Mouse (Mus musculus) cortical plate, adult 2 months (tissue): ENCODE measurements around the gene Col1a1. TPM values are rescaled to one million over a fixed set of nuclear protein-coding genes. Genes with fewer than 3 reads are reported as not detected.
A peak's percentile ranks its signal among the peaks of the same experiment; 100 is the strongest.

Experiments
- H3K27ac ChIP-seq: fragments of 200-500 bp; 2 replicates; pipeline ENCODE4 v1.5.1; 2012; ENCODE audit warnings: low read length, control low read depth, inconsistent platforms; ENCODE audit not compliant: insufficient read depth
- H3K4me1 ChIP-seq: fragments of 200-500 bp; 2 replicates; pipeline ENCODE4 v1.6.1; 2011; ENCODE audit warnings: low read length; ENCODE audit not compliant: control insufficient read depth, insufficient read depth
- H3K4me3 ChIP-seq: fragments of 200-500 bp; 2 replicates; pipeline ENCODE4 v1.5.1; 2011; ENCODE audit warnings: mild to moderate bottlenecking, low read length, control low read depth; ENCODE audit not compliant: insufficient read depth
- CTCF ChIP-seq: fragments of 200-500 bp; IDR thresholded peaks from 2 replicates; pipeline ENCODE4 v1.5.1; 2011; ENCODE audit warnings: mild to moderate bottlenecking, control low read depth, low read length; ENCODE audit not compliant: insufficient read depth; ENCODE audit errors: extremely low read depth
- POLR2A ChIP-seq: fragments of 200-500 bp; IDR thresholded peaks from 2 replicates; pipeline ENCODE4 v1.6.1; 2011; ENCODE audit warnings: mild to moderate bottlenecking, low read length, control low read depth; ENCODE audit not compliant: insufficient read depth; ENCODE audit errors: extremely low read depth
- polyA plus RNA-seq: library from polyadenylated mRNA; depleted of rRNA; stranded (reverse); fragments of >200 nt; gene quantifications from 2 replicates; pipeline ENCODE4 v1.2.3, GENCODE M21; 2012

The Col1a1 gene
- polyA plus RNA-seq, 1 experiment, result 4.9 TPM

GRCm38 (mm10) chr11:94936851-94937295 lies 849 bp downstream of the Col1a1 start:
- TF ChIP-seq CTCF (peak; percentile 78), POLR2A (no peak)
- Histone ChIP-seq H3K27ac (no peak overlapping the region), H3K4me1 (peaks cover 3% of the 10 kb centered on the region; the same call in 1 of the 2 replicates), H3K4me3 (no peak overlapping the region)

- TF ChIP-seq CTCF (no peak), POLR2A (no peak)
- Histone ChIP-seq H3K27ac (no peak overlapping the region), H3K4me1 (peaks cover 3% of the 10 kb centered on the region; the same call in 1 of the 2 replicates), H3K4me3 (no peak overlapping the region)
These were observed 1.3 kb downstream of the Col1a1 start for GRCm38 (mm10) chr11:94937335-94937781.

- H3K4me3 ChIP-seq, result no peak overlapping the region
- H3K4me1 ChIP-seq, result peaks cover 3% of the 10 kb centered on the region; the same call in 1 of the 2 replicates
- TF ChIP-seq POLR2A, result no peak
- TF ChIP-seq CTCF, result no peak
- H3K27ac ChIP-seq, result no peak overlapping the region
These were observed 1.8 kb downstream of the Col1a1 start for GRCm38 (mm10) chr11:94937787-94938186.

DNA sequence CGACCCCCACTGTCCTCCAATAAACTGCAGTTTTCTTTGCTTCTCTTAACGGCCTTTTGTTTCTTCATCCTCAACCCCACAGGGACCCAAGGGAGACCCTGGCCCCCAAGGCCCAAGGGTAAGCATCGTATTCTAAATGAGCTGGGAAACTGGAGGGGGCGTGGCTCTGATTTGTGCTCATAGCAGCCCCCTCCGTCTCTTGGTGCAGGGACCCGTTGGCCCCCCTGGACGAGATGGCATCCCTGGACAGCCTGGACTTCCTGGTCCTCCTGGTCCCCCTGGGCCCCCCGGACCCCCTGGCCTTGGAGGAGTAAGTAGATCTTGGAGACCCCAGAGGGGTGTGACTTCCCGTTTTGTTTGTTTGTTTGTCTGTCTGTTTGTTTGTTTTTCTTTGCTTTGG lies 2.3 kb downstream of the Col1a1 start:
- H3K27ac ChIP-seq, result no peak overlapping the region
- TF ChIP-seq POLR2A (no peak), CTCF (no peak)
- peaks cover 3% of the 10 kb centered on the region; the same call in 1 of the 2 replicates for H3K4me1 ChIP-seq
- no peak overlapping the region for H3K4me3 ChIP-seq

- Histone ChIP-seq H3K4me1 (peaks cover 3% of the 10 kb centered on the region; the same call in 1 of the 2 replicates), H3K27ac (no peak overlapping the region), H3K4me3 (no peak overlapping the region)
- TF ChIP-seq POLR2A (no peak), CTCF (peak; percentile 79)
These were observed 3.3 kb downstream of the Col1a1 start for GRCm38 (mm10) chr11:94939280-94939679.

DNA sequence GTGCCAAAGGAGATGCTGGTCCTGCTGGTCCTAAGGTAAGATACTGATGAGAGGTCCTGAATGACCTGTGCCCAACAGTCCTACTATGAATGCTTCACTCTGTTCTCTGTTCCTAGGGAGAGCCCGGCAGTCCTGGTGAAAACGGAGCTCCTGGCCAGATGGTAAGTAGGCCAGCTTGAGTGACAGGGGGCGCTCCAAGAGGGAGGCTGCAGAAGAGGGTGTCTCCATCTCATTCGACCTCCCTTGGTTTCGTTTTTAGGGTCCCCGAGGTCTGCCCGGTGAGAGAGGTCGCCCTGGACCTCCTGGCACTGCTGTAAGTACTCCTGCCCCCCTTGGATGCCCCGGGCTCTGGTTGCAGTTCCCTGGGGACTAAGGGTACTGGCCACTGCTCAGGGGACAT lies 5.1 kb downstream of the Col1a1 start:
- TF ChIP-seq POLR2A (no peak), CTCF (no peak)
- H3K27ac ChIP-seq, result no peak overlapping the region
- H3K4me3 ChIP-seq, result no peak overlapping the region
- peaks cover 3% of the 10 kb centered on the region; the same call in 1 of the 2 replicates for H3K4me1 ChIP-seq

DNA sequence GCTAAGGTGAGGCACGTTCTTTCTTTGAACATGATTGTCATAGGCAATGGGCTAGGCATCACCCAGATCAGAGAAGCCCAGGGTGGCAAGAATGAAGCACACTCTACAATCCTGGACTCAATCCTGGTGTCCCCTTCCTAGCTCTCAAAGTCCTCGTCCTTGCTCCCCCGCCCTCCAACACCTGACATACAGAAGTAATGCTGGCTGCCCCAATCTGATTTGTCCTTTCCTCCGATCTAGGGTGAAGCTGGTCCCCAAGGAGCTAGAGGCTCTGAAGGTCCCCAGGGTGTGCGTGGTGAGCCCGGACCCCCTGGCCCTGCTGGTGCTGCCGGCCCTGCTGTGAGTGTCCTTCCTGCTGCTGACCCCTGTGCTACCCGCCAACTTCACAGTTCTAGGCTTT lies 5.8 kb downstream of the Col1a1 start:
- TF ChIP-seq POLR2A (no peak), CTCF (no peak)

GRCm38 (mm10) chr11:94942282-94943023 lies 6.4 kb downstream of the Col1a1 start:
- Histone ChIP-seq H3K4me3 (no peak overlapping the region), H3K4me1 (peaks cover 3% of the 10 kb centered on the region; the same call in 1 of the 2 replicates), H3K27ac (no peak overlapping the region)
- TF ChIP-seq POLR2A (no peak), CTCF (peak; percentile 40; the same call in 1 of the 2 replicates)

More for the DNA sequence above, 5.8 kb downstream of the Col1a1 start:
- Histone ChIP-seq H3K27ac (no peak overlapping the region), H3K4me3 (no peak overlapping the region), H3K4me1 (peaks cover 3% of the 10 kb centered on the region; the same call in 1 of the 2 replicates)

DNA sequence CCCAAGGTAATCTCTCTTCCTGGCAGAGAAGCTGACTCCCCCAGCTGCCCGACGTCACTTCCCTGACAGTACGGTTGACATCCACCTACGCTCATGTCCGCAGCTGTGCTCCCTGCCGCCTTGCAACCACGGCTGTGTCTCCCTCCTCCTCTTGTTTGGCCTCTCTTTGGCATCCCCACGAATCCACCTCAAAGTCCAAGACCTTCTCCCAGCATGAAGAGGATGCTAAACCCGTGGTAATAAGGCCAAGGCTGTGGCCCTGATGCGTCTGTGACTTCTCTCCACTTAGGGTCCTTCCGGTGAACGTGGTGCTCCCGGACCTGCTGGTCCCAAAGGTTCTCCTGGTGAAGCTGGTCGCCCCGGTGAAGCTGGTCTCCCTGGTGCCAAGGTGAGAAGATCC lies 7.0 kb downstream of the Col1a1 start:
- TF ChIP-seq POLR2A, result no peak
- no peak for TF ChIP-seq CTCF
- Histone ChIP-seq H3K27ac (no peak overlapping the region), H3K4me1 (no peaks in the 10 kb centered on the region), H3K4me3 (no peak overlapping the region)

DNA sequence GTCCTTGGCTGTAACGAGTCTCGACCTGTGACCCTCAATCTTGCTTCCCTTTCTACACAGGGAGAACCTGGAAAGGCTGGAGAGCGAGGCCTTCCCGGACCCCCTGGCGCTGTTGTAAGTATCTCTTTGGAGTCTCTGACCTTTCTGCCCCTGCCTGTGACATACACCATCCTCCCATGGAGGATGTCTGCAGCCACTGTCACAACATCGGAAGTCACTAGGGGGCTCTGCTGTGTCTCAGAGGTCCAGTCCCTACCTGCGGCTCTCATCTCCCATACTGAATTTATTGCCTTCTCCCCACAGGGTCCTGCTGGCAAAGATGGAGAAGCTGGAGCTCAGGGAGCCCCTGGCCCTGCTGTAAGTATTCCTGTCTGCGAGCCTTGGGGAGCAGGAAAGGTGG lies 8.3 kb downstream of the Col1a1 start:
- H3K27ac ChIP-seq, result no peak overlapping the region
- no peak overlapping the region for H3K4me3 ChIP-seq
- H3K4me1 ChIP-seq, result no peaks in the 10 kb centered on the region
- TF ChIP-seq CTCF (0 out of 2 replicates have a peak, but pooled peaks have one; percentile 15), POLR2A (no peak)
